Mouse (Mus musculus) forebrain, embryonic 11.5 days (tissue): ENCODE measurements around the gene Zfp277. TPM values are rescaled to one million over a fixed set of nuclear protein-coding genes. Genes with fewer than 3 reads are reported as not detected.

ENCODE experiments used
- ATAC-seq: fragments of 200-750 bp; cut with Nextera tagmentation; replicated peaks from 2 replicates; pipeline ENCODE4 v1.8.0; 2017; ENCODE audit warnings: moderate TSS enrichment; ENCODE audit not compliant: low FRiP score
- DNase-seq: peaks from one replicate; pipeline ENCODE4 v3.0.0-alpha.2; 2017; ENCODE audit warnings: low spot score
- H3K27ac ChIP-seq: fragments of 300-500 bp; sonication (generic); 2 replicates; pipeline ENCODE4 v1.5.1; 2014; ENCODE audit warnings: low read depth, low read length
- H3K27me3 ChIP-seq: fragments of 300-500 bp; sonication (generic); 2 replicates; pipeline ENCODE4 v1.6.1; 2014; ENCODE audit warnings: mild to moderate bottlenecking, low read length, mixed read lengths; ENCODE audit not compliant: control insufficient read depth, insufficient read depth
- H3K36me3 ChIP-seq: fragments of 300-500 bp; sonication (generic); 2 replicates; pipeline ENCODE4 v1.6.1; 2014; ENCODE audit warnings: mild to moderate bottlenecking, low read length, moderate library complexity, mixed read lengths; ENCODE audit not compliant: control insufficient read depth, insufficient read depth
- H3K4me1 ChIP-seq: fragments of 300-500 bp; sonication (generic); replicated peaks from 2 replicates; pipeline ENCODE4 v1.6.1; 2014; ENCODE audit warnings: low read length, mixed read lengths; ENCODE audit not compliant: control insufficient read depth, insufficient read depth
- H3K4me2 ChIP-seq: fragments of 300-500 bp; sonication (generic); 2 replicates; pipeline ENCODE4 v1.6.1; 2014; ENCODE audit warnings: low read depth, mild to moderate bottlenecking, low read length, moderate library complexity, mixed read lengths; ENCODE audit not compliant: severe bottlenecking
- H3K4me3 ChIP-seq: fragments of 300-500 bp; sonication (generic); 2 replicates; pipeline ENCODE4 v1.5.1; 2014; ENCODE audit warnings: low read depth, low read length
- H3K9ac ChIP-seq: fragments of 300-500 bp; sonication (generic); 2 replicates; pipeline ENCODE4 v1.6.1; 2014; ENCODE audit warnings: low read length
- H3K9me3 ChIP-seq: fragments of 300-500 bp; sonication (generic); 2 replicates; pipeline ENCODE4 v1.6.1; 2016; ENCODE audit warnings: low read length, mixed read lengths; ENCODE audit not compliant: control insufficient read depth
- WGBS: fragments of 180-500 bp; shearing (Covaris S2); extraction: QIAGEN DNeasy Blood & Tissue Kit; methylation state at CpG from one replicate; pipeline ENCODE4 v1.1.7; 2014; 5-methylcytosine and 5-hydroxymethylcytosine counted together
- polyA plus RNA-seq: library from polyadenylated mRNA; unstranded; fragments of >200 nt; fragmentation: Nextera tagmentation; extraction: Ambion mirVana; gene quantifications from 2 replicates; pipeline ENCODE4 v1.2.1, GENCODE M21; 2014

The Zfp277 gene
- 36.5 and 38.7 TPM in 2 replicates for polyA plus RNA-seq

- Histone ChIP-seq H3K4me1 (no peaks in the 10 kb centered on the region), H3K9me3 (no peaks in the 10 kb centered on the region), H3K27me3 (no peaks in the 10 kb centered on the region), H3K36me3 (no peaks in the 10 kb centered on the region), H3K9ac (peak within 1 kb of the TSS; percentile 81), H3K27ac (peak within 1 kb of the TSS; percentile 80), H3K4me3 (peak within 1 kb of the TSS; percentile 74), H3K4me2 (peak within 1 kb of the TSS; percentile 73)
- WGBS, result under 1% methylated on average over 79 of the region's 80 CpGs
- DNase-seq, result peak; percentile 98
- peak; percentile 98 for ATAC-seq
Observed at GRCm38 (mm10) chr12:40445648-40446449, at the start of gene Zfp277, which contains the start of gene Dock4. Gene Zfp277, minus strand, starts transcription at chr12:40445902. Gene Dock4, plus strand, starts transcription at chr12:40445952.

DNA sequence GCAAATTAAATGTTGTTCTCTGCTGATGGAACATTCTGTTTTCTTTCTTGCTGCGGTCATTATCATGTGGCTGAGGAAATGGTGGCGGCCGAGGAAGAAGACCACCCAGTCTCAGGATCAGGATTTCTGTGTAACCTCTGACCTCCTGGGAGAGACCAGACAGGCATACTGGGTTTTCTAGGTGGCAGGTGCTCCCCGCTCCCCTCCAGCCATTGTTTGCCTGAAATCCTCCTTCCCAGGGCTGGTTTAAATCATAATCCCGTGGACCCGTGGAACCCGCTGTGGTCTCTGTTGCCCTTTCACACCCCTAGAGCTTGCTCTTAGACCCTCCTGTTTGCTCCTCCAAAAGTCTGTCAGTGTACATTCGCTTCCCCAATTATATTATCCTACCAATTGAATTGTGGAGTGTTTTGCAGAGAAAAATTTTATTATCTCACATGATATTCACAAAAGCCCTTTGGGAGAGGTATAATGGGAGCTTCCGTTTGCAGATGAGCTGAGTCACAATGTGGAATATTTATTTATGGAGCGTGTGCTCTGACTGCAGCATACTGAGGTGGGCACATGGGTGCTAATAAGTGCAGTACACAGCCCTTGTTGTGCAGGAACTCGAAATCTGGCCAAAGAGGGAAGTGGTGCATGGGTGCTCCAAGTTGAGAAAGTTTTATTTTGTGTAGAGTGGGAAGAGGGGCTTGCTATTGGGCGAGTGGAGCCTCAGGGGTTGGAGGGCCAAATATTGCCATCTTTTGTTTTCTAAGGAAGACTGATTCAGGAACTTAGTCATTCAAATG lies 40.5 kb upstream of the Zfp277 start:
- Histone ChIP-seq H3K4me3 (no peak overlapping the region), H3K4me2 (no peak overlapping the region), H3K4me1 (peaks cover 2% of the 10 kb centered on the region; the same call in 1 of the 2 replicates), H3K27ac (no peak overlapping the region), H3K36me3 (no peaks in the 10 kb centered on the region), H3K27me3 (no peaks in the 10 kb centered on the region), H3K9me3 (no peaks in the 10 kb centered on the region), H3K9ac (no peak overlapping the region)
- ATAC-seq (no peak), DNase-seq (no peak)
- 38% methylated on average over 12 of the region's 12 CpGs for WGBS

- Histone ChIP-seq H3K4me2 (no peak overlapping the region), H3K36me3 (no peaks in the 10 kb centered on the region), H3K9me3 (no peaks in the 10 kb centered on the region), H3K27ac (no peak overlapping the region), H3K9ac (no peak overlapping the region), H3K4me3 (no peak overlapping the region), H3K4me1 (peaks cover 2% of the 10 kb centered on the region; the same call in 1 of the 2 replicates), H3K27me3 (no peaks in the 10 kb centered on the region)
- 85% methylated on average over 1 of the region's 1 CpGs for WGBS
- ATAC-seq, result no peak
- DNase-seq, result no peak
Observed at GRCm38 (mm10) chr12:40485210-40485609, 39.5 kb upstream of the Zfp277 start.

- no peak overlapping the region for H3K4me3 ChIP-seq
- H3K4me1 ChIP-seq, result peaks cover 2% of the 10 kb centered on the region; the same call in 1 of the 2 replicates
- H3K4me2 ChIP-seq, result no peak overlapping the region
- H3K27me3 ChIP-seq, result no peaks in the 10 kb centered on the region
- 23% methylated on average over 3 of the region's 3 CpGs for WGBS
- ATAC-seq (no peak), DNase-seq (no peak)
- H3K27ac ChIP-seq, result no peak overlapping the region
- H3K9me3 ChIP-seq, result no peaks in the 10 kb centered on the region
- no peak overlapping the region for H3K9ac ChIP-seq
- no peaks in the 10 kb centered on the region for H3K36me3 ChIP-seq
Observed at GRCm38 (mm10) chr12:40484224-40484623, 38.5 kb upstream of the Zfp277 start.

GRCm38 (mm10) chr12:40477621-40478452 lies 32.1 kb upstream of the Zfp277 start:
- Histone ChIP-seq H3K4me2 (no peak overlapping the region), H3K9ac (no peak overlapping the region), H3K36me3 (no peaks in the 10 kb centered on the region), H3K4me1 (peaks cover 2% of the 10 kb centered on the region; the same call in 1 of the 2 replicates), H3K4me3 (no peak overlapping the region), H3K27ac (no peak overlapping the region), H3K27me3 (no peaks in the 10 kb centered on the region), H3K9me3 (no peaks in the 10 kb centered on the region)
- WGBS, result 55% methylated on average over 8 of the region's 8 CpGs
- no peak for ATAC-seq
- no peak for DNase-seq

DNA sequence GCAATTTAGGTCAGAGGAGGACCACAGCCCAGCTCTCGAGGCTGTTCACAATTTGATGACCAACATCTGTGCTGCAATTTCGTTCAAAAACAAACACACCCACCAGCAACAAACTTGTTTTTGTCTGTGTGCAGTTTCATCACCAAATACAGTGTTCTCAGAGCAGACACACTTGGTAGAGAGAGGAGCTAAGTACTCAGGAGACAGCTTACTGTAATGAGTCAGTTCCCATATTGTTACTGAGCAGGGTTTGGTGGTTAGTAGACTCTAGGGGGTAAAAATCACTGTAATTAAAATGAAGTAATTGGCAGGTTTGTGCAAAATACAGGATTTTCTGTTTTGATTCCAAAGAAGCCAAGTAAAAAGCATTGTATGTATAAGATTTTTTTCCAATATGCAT lies 28.0 kb upstream of the Zfp277 start:
- no peak for ATAC-seq

DNA sequence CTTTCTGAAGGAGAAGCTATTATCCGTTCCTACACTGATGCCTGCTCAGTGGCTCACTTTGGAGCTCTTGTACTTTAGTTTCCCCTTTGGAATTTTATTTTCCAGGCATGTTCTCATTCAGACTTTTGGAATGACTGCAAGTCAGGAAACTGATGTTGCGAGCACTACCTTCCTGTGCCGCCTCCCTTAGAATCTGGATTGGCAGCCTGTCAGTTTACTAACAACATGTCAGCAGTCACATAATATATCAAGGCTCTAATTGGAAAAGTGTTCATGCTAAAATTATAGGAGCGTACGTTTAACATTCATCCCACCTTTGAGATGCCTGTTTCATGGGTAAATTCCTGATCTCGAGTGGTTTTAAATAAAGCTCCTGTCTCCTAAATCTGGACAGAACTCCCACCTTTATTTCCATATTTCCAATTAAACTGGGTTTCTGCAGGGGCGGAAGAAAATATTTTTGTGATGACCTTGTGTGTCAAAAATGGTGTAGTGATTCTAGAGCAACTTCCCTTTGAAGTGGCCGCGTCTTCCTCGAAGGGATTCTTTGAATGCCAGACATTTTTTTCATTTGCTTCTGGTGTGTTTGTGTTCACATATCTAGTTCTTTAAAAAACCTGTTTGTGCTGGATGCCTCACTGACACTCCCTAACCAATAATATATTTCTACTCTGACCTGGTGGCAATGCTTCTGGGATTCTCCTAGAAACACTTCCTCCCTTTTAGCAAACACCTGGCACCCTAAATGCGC lies 26.1 kb upstream of the Zfp277 start:
- Histone ChIP-seq H3K4me2 (no peak overlapping the region), H3K27ac (no peak overlapping the region)

More for the DNA sequence above, 28.0 kb upstream of the Zfp277 start:
- Histone ChIP-seq H3K4me1 (peaks cover 2% of the 10 kb centered on the region; the same call in 1 of the 2 replicates), H3K27me3 (no peaks in the 10 kb centered on the region), H3K27ac (no peak overlapping the region), H3K9me3 (no peaks in the 10 kb centered on the region), H3K4me2 (no peak overlapping the region), H3K36me3 (no peaks in the 10 kb centered on the region), H3K4me3 (no peak overlapping the region), H3K9ac (no peak overlapping the region)
- DNase-seq, result no peak
- WGBS, result 69% methylated on average over 2 of the region's 2 CpGs

More for the DNA sequence above, 26.1 kb upstream of the Zfp277 start:
- H3K4me3 ChIP-seq, result no peak overlapping the region
- H3K36me3 ChIP-seq, result no peaks in the 10 kb centered on the region
- WGBS, result 70% methylated on average over 11 of the region's 11 CpGs
- no peak for DNase-seq
- H3K9ac ChIP-seq, result no peak overlapping the region
- H3K9me3 ChIP-seq, result no peaks in the 10 kb centered on the region
- no peaks in the 10 kb centered on the region for H3K27me3 ChIP-seq
- no peak for ATAC-seq
- H3K4me1 ChIP-seq, result no peaks in the 10 kb centered on the region; the same call in 1 of the 2 replicates
